ENCODE assay signal across 17 mouse cellular contexts in genomic region chrX:12201111-12201510, GRCm38 (mm10).
"Had no signal": no experiment of that assay in that cellular context is flagged by ENCODE, and none has a peak within 500 bp of the region (broad histone marks: within the 10 kb centered on the region; RNA-seq: fewer than 3 reads in every experiment).

No protein-coding gene starts in this region.

- H3K4me3 ChIP-seq: layer of hippocampus, adult 2 months; limb, embryonic 10.5 days; limb, embryonic 13.5 days; midbrain, embryonic 12.5 days; myocyte; neural tube, embryonic 13.5 days had no signal

- H3K4me1 ChIP-seq: limb, embryonic 10.5 days; limb, embryonic 13.5 days; midbrain, embryonic 12.5 days; neural tube, embryonic 13.5 days had no signal

- H3K36me3 ChIP-seq: limb, embryonic 10.5 days; limb, embryonic 13.5 days; midbrain, embryonic 12.5 days; neural tube, embryonic 13.5 days had no signal

- ATAC-seq: intestine, postnatal 0 days; liver, postnatal 0 days; midbrain, embryonic 16.5 days had no signal

- H3K27ac ChIP-seq: kidney, postnatal 0 days; layer of hippocampus, adult 2 months; limb, embryonic 10.5 days; limb, embryonic 13.5 days; liver, embryonic 14.5 days; midbrain, embryonic 12.5 days; neural tube, embryonic 13.5 days had no signal

- H3K27me3 ChIP-seq: midbrain, embryonic 12.5 days; neural tube, embryonic 13.5 days had no signal

- DNase-seq: kidney, adult 2 months; kidney, postnatal 25 days; layer of hippocampus, adult 9-11 months; liver; liver, postnatal 0 days; thymus, adult 18-20 months; thymus, postnatal 36 days had no signal

- H3K9ac ChIP-seq: limb, embryonic 13.5 days; liver, embryonic 14.5 days; liver, postnatal 0 days; midbrain, embryonic 12.5 days; neural tube, embryonic 13.5 days had no signal

- H3K4me2 ChIP-seq: limb, embryonic 13.5 days; midbrain, embryonic 12.5 days; neural tube, embryonic 13.5 days had no signal

- H3K9me3 ChIP-seq: limb, embryonic 10.5 days; limb, embryonic 13.5 days; midbrain, embryonic 12.5 days; neural tube, embryonic 13.5 days had no signal
